Mouse (Mus musculus): ENCODE results near the gene Chrna1. TPM values are rescaled to one million over a fixed set of nuclear protein-coding genes. Genes with fewer than 3 reads are reported as not detected.
"Not testable (repeated sequence)": the region's sequence is repeated elsewhere in the genome, so short reads cannot be mapped to it uniquely, and the experiment has no call there.

Chrna1 gene
- polyA plus RNA-seq, 1 experiment, result not detected

DNA sequence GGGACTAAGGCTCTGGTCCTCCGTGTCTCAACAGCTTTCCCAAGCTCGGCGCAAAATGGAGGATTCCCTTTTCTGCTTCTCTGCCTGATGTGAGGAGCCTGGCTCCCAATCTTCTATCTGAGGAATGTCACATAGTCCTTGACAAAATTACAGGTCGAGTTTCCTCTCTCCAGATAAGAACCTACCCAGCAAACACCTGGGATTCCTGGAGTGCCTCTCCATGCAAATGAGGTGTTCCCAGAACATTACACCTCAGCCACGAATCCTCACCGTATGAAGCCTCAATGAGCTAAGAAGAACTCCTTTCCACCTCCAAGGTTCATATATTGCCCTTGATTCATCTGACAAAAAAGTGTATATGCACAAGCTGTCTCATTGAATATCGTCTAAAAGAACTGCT, 19.7 kb downstream of the Chrna1 start:
- peaks cover 4% of the 10 kb centered on the region for H3K4me1 ChIP-seq (ENCODE audit: control insufficient read depth, insufficient read depth, low read length)
- peak overlapping the region; percentile 65 for H3K4me3 ChIP-seq (ENCODE audit: low read depth, low read length)
- H3K27ac ChIP-seq (ENCODE audit: insufficient read depth, low read length), result peak overlapping the region; percentile 60
- no peak for TF ChIP-seq EP300 (IDR thresholded peaks at IDR 0.05; ENCODE audit: insufficient read depth, low read depth, low read length)
- TF ChIP-seq CTCF (IDR thresholded peaks at IDR 0.05; ENCODE audit: low read depth, low read length), result no peak
- TF ChIP-seq POLR2A (IDR thresholded peaks at IDR 0.05; ENCODE audit: insufficient read depth, low read length), result no peak
- no peaks in the 10 kb centered on the region for H3K27me3 ChIP-seq (ENCODE audit: control insufficient read depth, insufficient read depth, low read length, poor library complexity, severe bottlenecking)
- 0 out of 2 replicates have a peak overlapping the region, but pooled peaks have one; percentile 47 for H3K9ac ChIP-seq (ENCODE audit: low read depth, poor library complexity, severe bottlenecking)
- H3K36me3 ChIP-seq (ENCODE audit: control insufficient read depth, insufficient read depth, low read length, poor library complexity, severe bottlenecking), result no peaks in the 10 kb centered on the region
- no peaks in the 10 kb centered on the region for H3K9me3 ChIP-seq (replicated peaks; ENCODE audit: control insufficient read depth, insufficient read depth, low read length, poor library complexity, severe bottlenecking)

DNA sequence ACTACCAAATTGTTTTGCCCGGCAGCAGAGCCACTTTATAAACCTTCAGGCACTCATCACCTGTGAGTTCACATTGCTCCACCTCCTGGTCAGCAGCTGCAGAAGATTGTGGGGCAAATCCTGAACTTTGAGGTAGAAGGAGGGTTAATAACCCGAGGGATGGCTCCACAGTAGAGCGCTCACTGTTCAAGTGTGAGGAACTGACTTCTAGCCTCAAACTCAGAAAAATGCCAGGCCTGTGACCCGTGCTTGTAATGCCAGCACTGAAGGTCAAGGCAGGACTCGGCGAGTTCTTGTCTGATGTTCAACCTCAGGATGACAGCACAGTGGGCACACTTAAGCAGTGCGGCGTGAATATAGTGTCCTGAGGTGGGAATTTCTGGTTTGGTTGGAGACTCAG, 22.2 kb downstream of the Chrna1 start:
- no peaks in the 10 kb centered on the region for H3K36me3 ChIP-seq (ENCODE audit: control insufficient read depth, insufficient read depth, low read length, poor library complexity, severe bottlenecking)

DNA sequence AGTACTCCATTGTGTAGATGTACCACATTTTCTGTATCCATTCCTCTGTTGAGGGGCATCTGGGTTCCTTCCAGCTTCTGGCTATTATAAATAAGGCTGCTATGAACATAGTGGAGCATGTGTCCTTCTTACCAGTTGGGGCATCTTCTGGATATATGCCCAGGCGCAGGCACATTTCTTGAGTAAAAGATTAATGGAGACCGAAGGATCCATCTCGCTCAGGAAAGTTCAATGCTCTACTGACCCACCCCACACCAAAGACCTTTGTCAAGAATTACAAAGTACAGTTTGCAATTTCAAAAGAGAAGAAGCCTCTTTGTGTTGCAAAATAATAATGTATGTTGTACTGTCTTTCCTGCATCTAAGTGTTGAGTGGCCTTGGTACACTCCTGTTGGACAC, 23.1 kb downstream of the Chrna1 start:
- H3K27me3 ChIP-seq (ENCODE audit: control insufficient read depth, insufficient read depth, low read length, poor library complexity, severe bottlenecking); H3K9ac ChIP-seq (ENCODE audit: low read depth, poor library complexity, severe bottlenecking); H3K9me3 ChIP-seq (replicated peaks; ENCODE audit: control insufficient read depth, insufficient read depth, low read length, poor library complexity, severe bottlenecking); H3K4me3 ChIP-seq (ENCODE audit: low read depth, low read length); H3K27ac ChIP-seq (ENCODE audit: insufficient read depth, low read length); H3K4me1 ChIP-seq (ENCODE audit: control insufficient read depth, insufficient read depth, low read length); H3K36me3 ChIP-seq (ENCODE audit: control insufficient read depth, insufficient read depth, low read length, poor library complexity, severe bottlenecking): not testable (repeated sequence)

More for the DNA sequence above, 22.2 kb downstream of the Chrna1 start:
- H3K27ac ChIP-seq (ENCODE audit: insufficient read depth, low read length), result no peak overlapping the region
- no peaks in the 10 kb centered on the region for H3K27me3 ChIP-seq (ENCODE audit: control insufficient read depth, insufficient read depth, low read length, poor library complexity, severe bottlenecking)
- no peak overlapping the region for H3K9ac ChIP-seq (ENCODE audit: low read depth, poor library complexity, severe bottlenecking)
- TF ChIP-seq EP300 (IDR thresholded peaks at IDR 0.05; ENCODE audit: insufficient read depth, low read depth, low read length), result no peak
- TF ChIP-seq CTCF (IDR thresholded peaks at IDR 0.05; ENCODE audit: low read depth, low read length), result no peak
- TF ChIP-seq POLR2A (IDR thresholded peaks at IDR 0.05; ENCODE audit: insufficient read depth, low read length), result no peak
- no peaks in the 10 kb centered on the region for H3K9me3 ChIP-seq (replicated peaks; ENCODE audit: control insufficient read depth, insufficient read depth, low read length, poor library complexity, severe bottlenecking)
- peaks cover 4% of the 10 kb centered on the region for H3K4me1 ChIP-seq (ENCODE audit: control insufficient read depth, insufficient read depth, low read length)
- H3K4me3 ChIP-seq (ENCODE audit: low read depth, low read length), result no peak overlapping the region

DNA sequence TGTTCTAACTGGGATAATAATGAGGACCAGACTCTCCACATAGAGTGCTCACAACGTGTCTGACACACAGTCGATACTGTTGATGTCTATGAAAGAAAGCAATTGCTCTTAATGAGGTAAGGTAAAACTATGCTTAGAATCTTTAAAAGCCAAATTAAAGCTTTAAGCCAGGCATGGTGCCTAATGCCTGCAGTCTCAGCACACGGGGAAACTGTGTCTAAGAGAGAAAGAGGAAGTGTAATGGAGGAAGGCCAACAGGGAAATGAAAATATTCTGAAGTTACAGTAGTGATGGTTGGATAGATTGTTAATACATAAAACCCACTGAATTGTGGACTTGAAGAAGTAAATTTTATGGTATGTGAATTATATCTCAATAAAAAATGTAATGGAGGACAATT, 25.7 kb downstream of the Chrna1 start:
- Histone ChIP-seq H3K9me3 (replicated peaks; ENCODE audit: control insufficient read depth, insufficient read depth, low read length, poor library complexity, severe bottlenecking) (no peaks in the 10 kb centered on the region), H3K36me3 (ENCODE audit: control insufficient read depth, insufficient read depth, low read length, poor library complexity, severe bottlenecking) (no peaks in the 10 kb centered on the region), H3K27ac (ENCODE audit: insufficient read depth, low read length) (no peak overlapping the region), H3K4me1 (ENCODE audit: control insufficient read depth, insufficient read depth, low read length) (no peaks in the 10 kb centered on the region), H3K9ac (ENCODE audit: low read depth, poor library complexity, severe bottlenecking) (no peak overlapping the region), H3K27me3 (ENCODE audit: control insufficient read depth, insufficient read depth, low read length, poor library complexity, severe bottlenecking) (no peaks in the 10 kb centered on the region), H3K4me3 (ENCODE audit: low read depth, low read length) (no peak overlapping the region)
- TF ChIP-seq CTCF (IDR thresholded peaks at IDR 0.05; ENCODE audit: low read depth, low read length) (no peak), EP300 (IDR thresholded peaks at IDR 0.05; ENCODE audit: insufficient read depth, low read depth, low read length) (no peak), POLR2A (IDR thresholded peaks at IDR 0.05; ENCODE audit: insufficient read depth, low read length) (no peak)

DNA sequence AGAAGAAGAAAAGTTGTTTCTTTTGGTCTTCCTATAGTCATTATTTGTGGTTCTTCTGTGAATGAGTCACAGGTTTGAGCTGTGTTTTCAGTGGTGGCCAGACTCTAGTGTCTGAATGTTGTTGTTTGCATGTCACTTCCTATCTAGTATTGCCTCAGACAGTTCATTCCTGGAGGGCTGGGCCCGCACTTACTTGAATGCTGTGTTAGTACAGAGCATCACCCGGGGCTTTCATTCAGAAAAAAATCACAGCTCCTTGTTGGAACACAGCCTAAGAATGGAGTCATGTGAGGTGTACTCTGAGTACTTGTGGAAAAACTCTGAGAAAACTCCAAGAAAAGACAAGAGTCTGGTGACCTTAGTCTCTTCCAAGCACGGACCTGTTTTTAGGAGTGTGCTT, 27.2 kb downstream of the Chrna1 start:
- TF ChIP-seq EP300 (IDR thresholded peaks at IDR 0.05; ENCODE audit: insufficient read depth, low read depth, low read length) (no peak), CTCF (IDR thresholded peaks at IDR 0.05; ENCODE audit: low read depth, low read length) (no peak), POLR2A (IDR thresholded peaks at IDR 0.05; ENCODE audit: insufficient read depth, low read length) (no peak)
- no peak overlapping the region for H3K27ac ChIP-seq (ENCODE audit: insufficient read depth, low read length)
- H3K4me1 ChIP-seq (ENCODE audit: control insufficient read depth, insufficient read depth, low read length), result no peaks in the 10 kb centered on the region
- no peaks in the 10 kb centered on the region for H3K27me3 ChIP-seq (ENCODE audit: control insufficient read depth, insufficient read depth, low read length, poor library complexity, severe bottlenecking)
- H3K9me3 ChIP-seq (replicated peaks; ENCODE audit: control insufficient read depth, insufficient read depth, low read length, poor library complexity, severe bottlenecking), result no peaks in the 10 kb centered on the region
- no peak overlapping the region for H3K9ac ChIP-seq (ENCODE audit: low read depth, poor library complexity, severe bottlenecking)
- no peak overlapping the region for H3K4me3 ChIP-seq (ENCODE audit: low read depth, low read length)
- H3K36me3 ChIP-seq (ENCODE audit: control insufficient read depth, insufficient read depth, low read length, poor library complexity, severe bottlenecking), result no peaks in the 10 kb centered on the region

DNA sequence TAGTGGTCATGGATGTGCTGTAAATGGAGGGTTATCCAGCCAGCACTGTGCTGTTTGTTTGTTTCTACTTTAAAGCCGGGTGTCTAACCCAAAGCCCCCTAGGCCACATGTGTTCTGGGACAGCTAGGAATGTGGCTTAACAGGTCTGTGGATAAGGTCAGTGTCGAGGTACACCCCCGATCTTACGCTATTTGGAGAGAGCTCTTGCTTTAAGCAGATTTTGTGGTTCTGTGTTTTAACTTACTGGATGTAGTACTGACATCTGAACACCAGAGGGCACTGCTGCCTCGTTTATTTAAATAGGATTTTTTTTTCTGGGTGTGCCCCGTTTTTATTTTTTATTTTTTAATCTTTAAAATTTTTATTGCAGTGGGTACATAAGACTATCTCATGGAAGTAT, 29.4 kb downstream of the Chrna1 start:
- TF ChIP-seq EP300 (IDR thresholded peaks at IDR 0.05; ENCODE audit: insufficient read depth, low read depth, low read length), result no peak
- no peak for TF ChIP-seq POLR2A (IDR thresholded peaks at IDR 0.05; ENCODE audit: insufficient read depth, low read length)
- no peak for TF ChIP-seq CTCF (IDR thresholded peaks at IDR 0.05; ENCODE audit: low read depth, low read length)
- H3K4me1 ChIP-seq (ENCODE audit: control insufficient read depth, insufficient read depth, low read length), result no peaks in the 10 kb centered on the region
- no peaks in the 10 kb centered on the region for H3K36me3 ChIP-seq (ENCODE audit: control insufficient read depth, insufficient read depth, low read length, poor library complexity, severe bottlenecking)
- H3K27me3 ChIP-seq (ENCODE audit: control insufficient read depth, insufficient read depth, low read length, poor library complexity, severe bottlenecking), result no peaks in the 10 kb centered on the region
- no peaks in the 10 kb centered on the region for H3K9me3 ChIP-seq (replicated peaks; ENCODE audit: control insufficient read depth, insufficient read depth, low read length, poor library complexity, severe bottlenecking)
- no peak overlapping the region for H3K27ac ChIP-seq (ENCODE audit: insufficient read depth, low read length)
- no peak overlapping the region for H3K4me3 ChIP-seq (ENCODE audit: low read depth, low read length)
- no peak overlapping the region for H3K9ac ChIP-seq (ENCODE audit: low read depth, poor library complexity, severe bottlenecking)
